Mouse (Mus musculus): ENCODE data around the gene Smc1b.

Smc1b gene

DNA sequence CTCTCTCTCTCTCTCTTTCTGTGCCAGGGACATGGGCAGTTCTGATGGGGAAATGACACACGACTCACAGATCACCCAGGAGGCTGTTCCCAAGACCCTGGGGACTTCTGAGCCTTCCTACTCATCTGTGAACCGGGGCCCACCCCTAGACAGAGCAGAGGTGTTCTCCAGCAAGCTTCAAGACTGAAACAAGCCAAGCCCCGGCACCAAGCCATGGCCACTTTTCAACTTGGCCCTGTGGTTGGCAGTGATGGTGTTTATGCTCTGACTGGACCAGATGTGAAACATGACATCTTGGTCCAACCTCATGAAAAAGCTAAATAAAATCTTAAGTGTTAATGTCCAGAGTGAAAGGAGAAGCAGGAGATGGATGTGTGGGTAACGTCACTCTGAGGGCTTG lies 109.6 kb downstream of the Smc1b start:
- DNase-seq (ENCODE audit: low spot score), result no peak

DNA sequence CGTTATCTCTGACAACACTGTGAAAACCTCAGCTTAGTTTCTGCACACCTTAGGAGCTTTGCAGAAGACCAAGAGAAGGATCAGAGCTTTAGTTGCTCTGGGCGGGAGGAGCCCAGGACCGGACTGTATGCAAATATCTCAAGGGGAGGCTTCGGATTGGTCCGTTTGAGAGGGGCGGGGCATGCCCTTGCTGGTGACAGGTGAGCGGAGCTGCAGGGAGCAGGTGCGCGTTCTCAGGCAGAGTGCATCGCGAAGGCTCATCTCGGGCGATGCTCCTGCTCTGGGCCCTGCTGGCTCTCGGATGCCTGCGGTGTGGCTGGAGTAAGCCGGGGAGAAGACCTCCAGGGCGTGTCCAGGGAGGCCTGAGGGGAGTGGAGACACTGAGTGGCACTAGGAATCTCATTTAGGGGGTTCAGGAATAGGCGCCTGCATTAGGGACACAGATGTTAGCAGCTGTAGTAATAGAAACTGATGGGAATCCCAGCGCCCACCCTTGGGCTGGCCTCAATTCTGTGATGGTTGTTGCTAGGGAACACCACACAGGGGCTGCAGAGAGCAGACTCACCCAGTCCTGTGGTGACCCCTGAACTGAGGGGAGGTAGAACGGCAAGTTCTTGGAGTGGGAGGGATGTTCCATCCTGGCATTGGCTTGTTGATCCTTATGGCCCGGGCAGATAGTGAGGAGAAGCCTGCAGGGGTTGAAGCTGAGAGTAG lies 114.7 kb downstream of the Smc1b start, which contains the start of gene Upk3a:
Upk3a (plus strand) TSS at position 191 of the 714 bp plus-strand sequence.
- peak; percentile 89 for DNase-seq (ENCODE audit: low spot score)

- no peak for DNase-seq (ENCODE audit: low spot score)
These were observed 116.0 kb downstream of the Smc1b start for GRCm38 (mm10) chr15:85015771-85016170.

Measured in urinary bladder, postnatal 14 days (tissue).